Mouse (Mus musculus) 3134 (cell line): ENCODE measurements around the gene Polr2i.
"Not testable (repeated sequence)": the region's sequence is repeated elsewhere in the genome, so short reads cannot be mapped to it uniquely, and the experiment has no call there.

Experiments
- DNase-seq: peaks from one replicate; pipeline ENCODE4 v3.0.0-alpha.2; 2011; ENCODE audit warnings: low spot score; ENCODE audit not compliant: insufficient read length; ENCODE audit errors: extremely low read depth

Polr2i gene

DNA sequence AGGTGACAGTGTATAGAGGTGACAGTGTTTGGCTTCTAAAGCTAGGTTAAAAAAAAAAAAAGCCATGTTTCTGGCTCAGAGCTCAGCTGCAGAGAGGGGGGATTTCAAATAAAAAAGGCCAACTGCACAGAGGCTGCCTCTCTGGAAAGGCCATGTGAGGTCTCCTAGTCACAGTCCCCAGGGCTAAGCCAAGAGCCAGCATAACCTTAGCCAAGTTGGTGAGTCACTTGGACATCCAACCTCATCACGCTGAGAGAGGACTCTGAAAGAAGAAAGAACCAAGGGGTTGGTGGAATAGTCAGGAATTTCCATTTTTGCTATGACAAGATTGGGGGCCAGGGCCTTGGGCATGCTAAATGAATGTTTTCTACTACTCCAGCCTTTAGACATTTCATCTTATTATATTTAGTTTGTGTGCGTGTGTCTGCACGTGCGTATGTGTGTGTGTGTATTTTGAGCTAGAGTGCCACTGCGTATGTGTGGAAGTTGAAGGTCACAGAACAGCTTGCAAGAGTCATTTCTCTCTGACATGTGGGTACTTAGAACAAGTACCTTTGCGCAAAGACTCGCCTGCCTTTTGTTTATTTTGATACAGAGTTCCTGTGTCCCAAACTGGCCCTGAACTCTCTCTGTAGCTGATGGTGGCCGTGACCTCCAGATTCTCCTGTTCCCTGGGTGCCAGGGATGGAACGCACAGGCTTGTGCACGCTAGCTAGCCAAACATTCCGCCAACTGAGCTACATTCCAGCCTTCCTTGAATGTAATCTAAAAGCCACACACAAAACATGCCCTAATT lies 28.7 kb upstream of the Polr2i start:
- DNase-seq, result peak; percentile 41

DNA sequence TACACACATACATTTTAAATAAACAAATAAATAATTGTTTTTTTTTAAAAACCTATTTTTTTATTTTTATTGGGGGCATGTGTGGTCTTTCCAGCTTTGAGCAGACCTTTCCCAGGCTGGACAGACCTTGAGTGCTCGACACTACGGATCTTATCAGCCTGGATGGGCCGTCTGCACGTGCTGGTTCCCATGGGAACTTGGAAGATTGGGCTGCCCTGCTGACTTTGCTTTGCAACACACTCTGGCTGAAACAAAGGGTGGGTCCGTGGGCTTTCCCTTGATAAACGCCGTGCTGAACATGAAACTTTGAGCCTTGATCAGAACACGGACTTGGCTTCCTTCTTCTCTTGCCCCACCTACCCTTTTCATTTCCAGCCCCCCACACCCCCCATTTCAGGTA lies 27.4 kb upstream of the Polr2i start:
- DNase-seq, result no peak

DNA sequence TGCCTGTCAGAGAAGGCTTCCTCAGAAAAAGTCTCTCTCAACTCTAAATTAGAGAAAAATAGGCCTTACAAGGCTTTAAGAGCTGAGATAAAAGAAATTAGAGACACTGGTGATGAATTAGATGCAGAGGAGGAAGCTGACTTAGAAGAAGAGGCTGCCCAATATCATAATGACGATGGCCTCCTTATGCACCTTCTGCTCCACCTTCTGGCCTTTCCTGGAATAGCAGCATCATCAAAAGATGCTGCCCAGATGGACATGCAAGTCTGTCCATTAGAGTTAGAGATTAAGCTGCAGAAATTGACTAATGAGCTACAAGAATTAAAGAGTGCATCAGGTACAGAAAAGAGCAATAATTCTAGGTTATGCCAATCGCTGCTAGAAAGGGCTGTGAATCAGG lies 26.4 kb upstream of the Polr2i start:
- no peak for DNase-seq

DNA sequence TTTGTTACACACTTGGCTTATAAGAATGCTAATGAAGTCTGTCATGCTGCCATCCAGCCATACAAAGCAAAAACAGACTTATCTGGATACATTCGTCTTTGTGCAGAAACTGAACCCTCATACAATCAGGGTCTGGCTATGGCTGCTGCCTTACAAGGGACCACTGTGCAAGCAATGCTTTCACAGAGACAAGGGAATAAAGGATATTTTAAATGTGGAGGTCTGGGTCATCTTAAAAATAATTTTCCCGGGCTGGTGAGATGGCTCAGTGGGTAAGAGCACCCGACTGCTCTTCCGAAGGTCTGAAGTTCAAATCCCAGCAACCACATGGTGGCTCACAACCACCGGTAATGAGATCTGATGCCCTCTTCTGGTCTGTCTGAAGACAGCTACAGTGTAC lies 25.4 kb upstream of the Polr2i start:
- DNase-seq, result not testable (repeated sequence)

DNA sequence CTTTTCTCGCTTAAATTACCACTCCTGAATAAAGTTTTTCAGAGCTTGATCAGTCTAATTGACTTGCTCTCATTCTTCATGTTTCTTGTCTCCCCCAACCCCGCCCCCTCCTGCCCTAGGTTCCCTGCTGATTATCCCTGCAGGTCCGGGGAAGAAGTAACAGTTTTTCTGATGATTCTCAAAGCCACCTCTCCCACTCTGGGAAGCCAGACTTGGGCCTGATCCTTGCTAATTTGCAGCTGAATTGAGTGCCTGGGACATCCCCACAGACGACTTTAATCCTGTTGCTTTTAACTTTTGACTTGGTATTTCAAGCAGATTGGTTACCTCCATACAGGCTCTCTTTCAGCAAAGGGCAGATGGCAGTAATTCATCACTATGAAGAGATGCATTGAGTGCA lies 20.7 kb upstream of the Polr2i start:
- DNase-seq, result no peak

DNA sequence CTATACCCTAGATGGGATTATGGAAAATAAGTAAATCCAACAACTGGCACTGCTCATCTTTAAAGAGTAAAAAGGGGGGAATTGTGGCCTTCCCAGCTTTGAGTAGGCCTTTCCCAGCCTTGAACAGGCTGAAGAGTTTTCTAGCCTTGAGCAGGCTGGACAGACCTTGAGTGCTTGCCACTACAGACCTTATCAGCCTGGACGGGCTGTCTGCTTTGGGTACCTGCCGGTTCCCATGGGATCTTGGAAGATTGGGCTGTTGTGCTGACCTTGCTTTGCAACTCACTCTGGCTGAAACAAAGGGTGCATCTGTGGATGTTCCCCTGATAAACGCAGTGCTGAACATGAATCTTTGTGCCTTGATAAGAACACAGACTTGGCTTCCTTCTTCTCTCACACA lies 17.9 kb upstream of the Polr2i start:
- no peak for DNase-seq

DNA sequence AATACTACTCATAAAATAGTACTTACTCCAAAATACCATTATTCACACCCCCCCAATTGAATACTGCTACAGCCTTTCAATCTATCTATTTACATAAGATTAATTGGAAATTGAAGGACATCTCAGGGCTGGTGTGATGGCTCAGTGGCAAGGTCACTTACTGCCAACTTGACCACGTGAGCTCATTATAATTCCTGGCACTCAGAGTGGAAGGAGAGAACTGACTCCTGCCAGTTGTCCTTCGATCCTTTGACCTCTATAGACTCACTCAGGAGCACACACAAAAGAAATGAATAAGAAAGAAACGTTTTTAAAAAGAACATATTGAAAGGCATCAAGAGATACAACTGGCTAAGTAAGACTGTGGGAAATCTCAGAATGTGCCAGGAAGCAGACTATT lies 15.9 kb upstream of the Polr2i start:
- DNase-seq, result no peak

DNA sequence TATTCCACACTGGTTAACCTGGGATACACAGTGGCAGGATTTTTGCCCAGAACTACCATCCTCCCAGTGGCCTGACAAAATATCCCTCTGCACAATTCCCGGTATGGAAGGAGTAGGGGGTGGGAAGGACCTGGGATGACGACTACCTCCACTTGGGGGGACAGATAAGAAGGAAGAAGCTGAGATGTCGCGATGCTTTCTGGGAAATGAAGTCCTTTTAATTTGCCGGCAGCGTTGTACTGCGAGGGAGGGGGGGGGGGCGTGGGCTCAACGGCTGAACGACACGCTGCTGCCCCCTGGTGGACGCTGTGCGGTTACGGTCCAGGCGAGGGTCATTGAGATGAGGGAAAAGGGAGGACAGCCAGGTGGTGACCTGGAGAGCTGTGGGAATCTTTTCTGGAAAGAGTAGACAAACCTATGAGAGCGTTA lies 15.0 kb upstream of the Polr2i start:
- DNase-seq, result peak; percentile 75

DNA sequence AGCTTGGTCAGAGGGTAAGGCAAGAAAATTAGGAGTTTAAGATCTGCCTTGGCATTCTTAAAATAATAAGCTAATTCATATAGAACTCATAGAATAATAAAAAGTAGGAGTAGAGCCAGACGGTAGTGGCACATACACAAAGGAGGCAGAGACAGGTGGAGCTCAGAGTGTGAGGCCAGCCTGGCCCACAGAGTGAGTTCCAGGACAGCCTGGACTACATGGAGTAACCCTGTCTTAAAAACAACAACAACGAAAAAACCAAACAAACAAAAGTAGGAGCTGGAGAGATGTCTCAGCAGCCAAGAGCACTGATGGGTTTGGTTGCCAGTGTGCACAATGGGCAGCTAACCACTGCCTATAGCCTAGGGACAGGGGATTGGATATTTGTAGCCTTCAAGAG lies 14.5 kb upstream of the Polr2i start:
- DNase-seq, result no peak

DNA sequence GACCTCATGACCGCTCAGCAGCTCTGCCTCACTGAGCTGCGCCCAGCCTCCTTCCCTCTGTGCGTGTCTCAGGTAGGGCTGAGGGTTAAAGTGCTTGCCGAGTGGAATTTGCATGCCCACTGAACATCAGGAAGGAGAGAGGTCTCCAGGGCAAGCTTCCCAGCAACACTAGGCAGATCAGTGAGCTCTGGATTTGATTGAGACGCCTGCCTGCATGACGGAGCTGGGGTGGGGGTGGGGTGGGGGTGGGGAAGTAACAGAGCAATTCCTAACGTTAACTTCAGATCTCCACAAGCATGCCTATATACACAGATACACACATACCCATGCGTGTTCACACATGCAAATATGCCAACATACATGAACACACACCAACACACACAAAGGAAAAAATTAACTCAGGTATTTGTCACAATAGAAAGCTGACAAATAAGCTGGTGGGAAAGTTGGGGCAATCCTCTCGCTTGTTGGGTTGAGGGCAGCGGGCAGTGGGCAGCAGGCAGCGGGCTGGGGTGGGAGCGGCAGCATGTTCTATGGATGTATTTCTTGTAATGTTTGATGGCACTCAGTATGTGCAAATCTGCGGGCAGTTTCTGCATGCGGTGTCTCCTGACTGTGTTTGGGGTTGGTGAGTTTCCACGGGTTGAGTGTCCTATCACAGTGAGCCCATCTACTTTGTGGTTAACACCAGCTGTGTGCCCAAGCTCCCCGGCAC lies 12.3 kb upstream of the Polr2i start:
- DNase-seq, result no peak

DNA sequence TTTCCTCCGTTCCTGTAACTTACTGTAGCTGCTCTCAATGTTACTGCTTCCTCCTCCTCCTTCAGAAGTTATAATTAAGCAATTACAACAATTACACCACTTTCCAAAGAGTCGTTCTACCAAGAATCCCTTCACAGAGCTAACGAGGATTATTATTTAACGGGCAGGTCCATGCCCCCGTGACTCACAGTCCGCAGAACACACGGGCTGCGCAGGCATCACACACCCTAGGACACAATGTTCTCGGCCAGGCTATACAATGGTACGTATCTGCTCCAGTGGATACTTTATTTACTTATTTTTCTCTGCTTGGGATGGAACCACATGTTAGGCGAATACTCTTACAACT lies 11.8 kb upstream of the Polr2i start:
- DNase-seq, result no peak

DNA sequence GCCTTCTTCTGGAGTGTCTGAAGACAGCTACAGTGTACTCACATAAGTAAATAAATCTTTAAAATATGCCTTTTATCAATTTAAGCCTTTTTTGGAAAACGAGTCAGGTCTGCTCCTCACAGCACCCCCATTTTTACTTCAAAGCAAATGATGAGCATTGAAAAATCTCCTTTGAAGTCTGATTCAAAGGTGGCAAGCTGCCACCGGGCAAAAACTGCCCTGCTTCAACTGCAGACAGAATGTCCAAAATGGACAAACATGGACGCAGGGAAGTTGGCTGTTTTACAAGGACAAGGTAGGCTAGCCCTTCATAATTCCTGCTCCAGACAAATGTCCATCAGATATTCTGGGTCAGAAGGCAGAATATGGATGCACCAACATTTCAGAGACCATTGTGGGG lies 10.3 kb upstream of the Polr2i start:
- no peak for DNase-seq

DNA sequence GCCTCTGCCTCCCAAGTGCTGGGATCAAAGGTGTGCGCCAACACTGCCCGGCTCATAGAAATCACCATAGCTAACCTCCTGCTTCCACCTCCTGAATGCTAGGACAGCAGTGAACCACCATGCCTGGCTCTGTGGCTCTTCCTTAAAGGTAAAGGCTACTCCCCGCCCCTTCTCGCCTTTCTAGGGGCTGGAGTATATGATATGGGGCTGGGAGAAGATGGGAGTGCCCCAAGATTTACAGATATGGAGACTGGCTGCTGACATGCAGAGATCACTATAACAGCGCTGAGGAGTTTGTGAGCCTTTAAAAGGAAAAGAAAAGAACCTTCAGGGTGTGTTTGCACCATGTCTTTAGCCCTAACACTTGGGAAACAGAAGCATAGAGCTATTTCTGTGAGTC lies 9.5 kb upstream of the Polr2i start:
- no peak for DNase-seq

DNA sequence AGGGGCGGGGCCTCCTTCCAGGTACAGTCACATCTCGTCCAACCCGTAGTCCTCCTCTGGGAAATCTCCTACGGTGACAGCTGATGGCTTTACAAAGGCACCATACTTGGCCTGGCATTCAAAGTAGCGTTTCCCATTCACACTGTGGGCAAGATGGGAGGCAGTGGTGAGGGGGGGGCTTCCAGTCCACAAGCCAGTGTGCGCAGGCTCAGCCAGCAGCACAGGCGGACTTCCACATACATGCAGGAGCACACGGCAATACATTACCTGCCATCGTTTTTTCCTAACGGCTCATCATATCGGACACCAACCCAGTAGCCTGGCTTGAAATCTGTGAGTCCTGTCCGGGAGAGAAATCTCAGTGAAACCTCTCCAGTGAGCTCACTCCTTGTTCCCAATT lies 7.5 kb upstream of the Polr2i start:
- no peak for DNase-seq

DNA sequence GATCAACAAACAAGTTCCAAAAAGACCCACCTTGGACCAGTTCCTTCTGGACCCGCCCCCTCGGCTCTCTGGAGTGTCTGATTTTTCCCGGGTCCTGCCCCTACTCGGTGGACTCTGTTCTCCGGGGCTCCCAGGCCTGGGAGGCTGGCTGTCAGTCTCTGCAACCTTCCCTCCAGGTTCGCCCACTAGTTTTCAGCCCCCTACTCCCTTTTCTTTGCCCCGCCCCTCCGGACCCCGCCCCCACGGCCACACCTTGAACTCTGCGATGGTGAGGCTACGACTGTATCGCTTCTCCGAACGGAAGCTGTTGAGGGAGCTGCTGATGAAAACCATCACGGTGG lies 450 bp upstream of the Polr2i start:
- peak; percentile 21 for DNase-seq

DNA sequence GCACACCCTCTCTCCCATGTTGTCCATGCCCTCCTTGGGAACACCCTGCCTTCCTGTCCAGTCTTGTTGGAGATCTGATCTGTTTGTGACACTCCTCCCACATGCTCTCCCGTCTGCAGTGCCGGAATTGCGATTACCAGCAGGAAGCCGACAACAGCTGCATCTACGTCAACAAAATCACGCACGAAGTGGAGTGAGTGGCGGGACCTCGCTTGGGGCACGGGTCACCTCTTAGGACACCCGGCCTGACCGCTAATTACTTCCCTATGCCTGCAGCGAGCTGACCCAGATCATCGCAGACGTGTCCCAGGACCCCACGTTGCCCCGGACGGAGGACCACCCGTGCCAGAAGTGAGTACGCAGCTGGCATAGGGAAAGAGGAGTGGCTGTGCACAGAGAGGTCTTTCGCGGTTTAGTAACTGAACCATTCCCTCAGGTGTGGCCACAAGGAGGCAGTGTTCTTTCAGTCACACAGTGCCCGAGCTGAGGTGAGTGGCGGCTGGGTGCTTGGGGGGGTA lies 942 bp downstream of the Polr2i start:
- DNase-seq, result no peak

DNA sequence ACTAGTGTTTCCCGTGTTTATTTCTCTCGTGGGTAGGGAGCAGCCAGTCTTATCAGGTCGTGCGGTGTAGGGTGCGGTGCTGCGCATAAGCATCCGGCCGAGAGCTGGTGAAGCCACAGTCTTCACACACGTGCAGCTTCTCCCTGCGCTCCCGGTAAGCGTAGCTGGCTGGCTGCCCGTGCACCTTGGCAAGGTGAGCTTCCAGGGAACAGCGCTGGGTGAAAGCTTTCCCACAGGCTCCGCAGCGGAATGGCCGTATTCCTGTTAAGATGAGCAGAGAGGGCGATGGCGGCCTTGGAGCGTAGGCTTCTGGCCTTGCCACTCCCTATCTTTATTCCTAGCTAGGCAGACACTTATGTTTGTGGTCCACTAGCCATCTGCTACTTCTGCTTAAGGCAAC lies 1.6 kb downstream of the Polr2i start:
- no peak for DNase-seq

DNA sequence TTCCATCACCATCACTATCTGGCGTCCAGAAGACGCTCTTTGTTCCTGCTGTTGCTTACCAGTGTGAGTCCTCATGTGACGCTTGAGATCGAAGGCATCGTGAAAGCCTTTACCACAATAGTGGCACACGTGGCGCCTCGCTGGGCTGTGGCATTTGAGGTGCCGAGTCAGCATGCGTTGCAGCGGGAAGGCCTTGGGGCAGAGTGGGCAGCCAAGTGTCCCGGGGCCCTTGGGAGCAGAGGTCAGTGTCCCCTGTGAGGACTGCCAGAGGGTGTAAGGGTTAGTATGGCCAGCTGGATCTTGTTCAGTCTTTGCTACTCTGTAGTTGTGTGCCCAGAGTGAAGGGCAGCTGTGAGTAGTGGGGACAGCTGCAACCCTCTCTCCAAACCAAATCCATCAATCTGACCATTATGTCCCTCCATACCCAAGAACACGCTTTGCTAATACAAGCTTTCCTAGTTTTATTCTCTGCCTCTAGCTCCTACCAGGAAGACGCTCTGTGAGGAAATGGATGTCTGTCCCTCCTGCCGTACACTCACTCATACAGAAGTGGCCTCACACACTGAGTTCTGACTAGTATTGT lies 2.6 kb downstream of the Polr2i start:
- DNase-seq, result no peak

DNA sequence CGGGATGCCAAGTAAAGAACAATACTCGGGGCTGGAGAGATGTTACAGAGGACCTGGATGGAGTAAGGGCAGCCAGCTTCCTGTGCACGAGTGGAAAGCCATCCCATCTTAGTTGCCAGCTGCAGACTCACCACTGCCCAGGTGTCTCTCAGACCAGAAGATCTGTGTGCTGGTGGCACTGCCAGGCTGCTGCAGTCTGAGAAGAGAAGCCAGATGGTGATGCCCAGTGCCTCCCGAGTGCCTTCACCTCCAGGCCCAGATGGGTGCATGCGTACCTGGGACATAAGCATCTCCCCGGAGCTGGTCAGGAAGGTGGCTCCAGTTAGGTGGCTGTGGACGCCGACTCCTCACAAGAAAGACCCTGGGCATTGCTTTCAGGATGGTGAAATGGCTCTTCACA lies 3.3 kb downstream of the Polr2i start:
- DNase-seq, result no peak

DNA sequence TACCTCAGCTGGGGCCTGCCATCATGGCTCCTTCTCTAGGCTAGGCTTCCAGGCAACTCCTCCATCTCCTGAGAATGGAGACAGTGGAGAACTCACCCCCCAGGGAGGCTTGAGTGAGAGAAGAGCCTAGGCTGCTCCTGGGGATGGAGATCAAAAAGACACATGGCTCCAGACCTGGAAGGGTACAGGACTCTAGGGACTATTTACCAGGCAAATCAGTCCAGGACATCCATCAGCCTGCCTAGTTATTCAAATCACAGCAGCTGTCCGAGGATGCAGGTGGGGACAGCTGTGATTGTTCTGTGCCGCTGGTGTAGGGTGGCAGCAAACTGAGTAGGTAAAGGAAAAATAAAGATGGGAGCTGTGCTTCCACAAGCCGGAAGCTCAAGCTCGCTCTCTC lies 3.9 kb downstream of the Polr2i start, which contains the start of gene Ovol3:
Gene Ovol3 (minus strand): TSS at position 101 of the 400 bp plus-strand sequence.
- no peak for DNase-seq

DNA sequence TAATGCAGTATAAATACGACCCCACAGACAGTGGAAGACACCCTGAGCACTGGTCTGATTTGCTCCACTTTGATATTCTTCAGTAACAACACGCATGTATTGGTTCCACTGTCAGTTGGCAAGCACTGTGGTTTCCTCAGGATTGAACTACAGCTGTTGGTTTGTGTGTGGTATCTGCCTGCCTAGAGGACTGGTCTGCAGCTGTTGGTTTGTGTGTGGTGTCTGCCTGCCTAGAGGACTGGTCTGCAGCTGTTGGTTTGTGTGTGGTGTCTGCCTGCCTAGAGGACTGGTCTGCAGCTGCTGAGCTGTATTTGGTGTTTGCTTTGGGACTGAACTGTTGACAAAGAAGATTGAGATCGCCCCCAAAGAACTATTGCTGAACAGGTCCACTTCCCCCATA lies 5.6 kb downstream of the Polr2i start:
- not testable (repeated sequence) for DNase-seq
